Mouse (Mus musculus) heart, postnatal 4 days (tissue): ENCODE data around the gene Olfr951. TPM values are rescaled to one million over a fixed set of nuclear protein-coding genes. Genes with fewer than 3 reads are reported as not detected.

Experiments used
- DNase-seq: peaks from one replicate; pipeline ENCODE4 v3.0.0; 2021
- total RNA-seq, 2 experiments: library from RNA; stranded (reverse); gene quantifications; 2 replicates each; pipeline ENCODE4 v1.2.3; 2021

Gene Olfr951
- total RNA-seq = not detected

DNA sequence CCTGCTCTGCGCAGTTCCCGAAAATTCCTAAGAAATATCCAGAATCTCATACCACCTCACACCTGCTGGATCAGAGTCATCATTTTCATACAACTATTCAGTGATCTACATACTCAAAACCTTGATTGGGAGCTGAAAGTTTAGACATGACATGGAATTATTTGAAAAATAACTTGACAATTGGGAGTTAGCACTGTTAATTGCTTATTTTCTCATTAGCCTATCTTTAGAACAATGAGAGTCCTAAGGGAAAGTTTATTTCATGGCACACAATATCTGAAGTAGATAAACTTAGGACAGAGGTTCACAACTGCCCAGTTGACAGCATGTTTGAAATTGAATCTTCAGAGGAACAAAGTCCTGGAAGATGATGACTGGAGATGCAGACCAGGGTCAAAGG, at the start of gene Olfr951:
Gene Olfr951, plus strand, starts transcription at position 301 of the 400 bp plus-strand sequence.
- DNase-seq = no peak

DNA sequence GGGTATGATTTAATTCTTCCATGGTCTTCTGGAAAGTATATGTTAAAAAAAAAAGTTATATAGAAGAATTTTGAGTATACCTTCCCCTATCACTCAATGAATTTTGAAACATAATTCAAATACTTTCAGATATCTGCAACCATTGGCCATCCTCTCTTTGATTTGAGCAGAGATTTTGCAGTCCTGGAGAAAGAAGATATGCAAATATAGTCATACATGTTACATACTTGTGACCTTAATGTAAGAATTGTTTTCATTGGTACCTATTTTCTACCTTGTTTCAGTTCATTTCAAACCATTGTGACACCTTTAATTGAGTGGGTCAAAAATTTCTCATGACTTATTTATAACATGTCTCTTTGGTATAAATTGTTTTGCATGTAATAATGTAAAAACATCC, 39.8 kb downstream of the Olfr951 start, which contains the start of gene Olfr952:
Gene Olfr952, minus strand, starts transcription at position 101 of the 400 bp plus-strand sequence.
- no peak for DNase-seq

Other genes starting within 250 kb of the Olfr951 start
- not detected for gene Olfr943, start 221.1 kb upstream of the Olfr951 start, total RNA-seq
- gene Olfr944, start 185.5 kb upstream of the Olfr951 start, total RNA-seq = not detected
- not detected for gene Olfr1537, start 137.4 kb upstream of the Olfr951 start, total RNA-seq
- not detected for gene Olfr945, start 110.6 kb upstream of the Olfr951 start, total RNA-seq
- not detected for gene Olfr948, start 61.4 kb upstream of the Olfr951 start, total RNA-seq
- gene Olfr952, start 39.7 kb downstream of the Olfr951 start, total RNA-seq = not detected
- gene Olfr954, start 69.3 kb downstream of the Olfr951 start, total RNA-seq = not detected
- gene Olfr955, start 84.5 kb downstream of the Olfr951 start, total RNA-seq = not detected
- gene Olfr44, start 106.6 kb downstream of the Olfr951 start, total RNA-seq = not detected
- gene Olfr957, start 128.4 kb downstream of the Olfr951 start, total RNA-seq = not detected
- not detected for gene Olfr958, start 166.6 kb downstream of the Olfr951 start, total RNA-seq
- gene Olfr959, start 188.2 kb downstream of the Olfr951 start, total RNA-seq = not detected
- gene AW551984, start 217.0 kb downstream of the Olfr951 start, total RNA-seq = 1 to 10 TPM; 7.8 to 8.0 TPM
- gene Olfr148, start 223.2 kb downstream of the Olfr951 start, total RNA-seq = not detected
- not detected for gene Olfr960, start 234.0 kb downstream of the Olfr951 start, total RNA-seq